Mouse (Mus musculus) kidney, postnatal 14 days (tissue): Measurements from ENCODE around the gene Lrrc8e.
A peak's percentile ranks its signal among the peaks of the same experiment; 100 is the strongest.

Experiments used
- DNase-seq: peaks from one replicate; pipeline ENCODE4 v3.0.0; 2022; ENCODE audit warnings: mixed read lengths

Lrrc8e gene

GRCm38 (mm10) chr8:4226739-4227347 is at the start of gene Lrrc8e:
TSS of gene Lrrc8e (plus strand) at chr8:4226827.
- DNase-seq: no peak

GRCm38 (mm10) chr8:4183409-4183808 is 43.2 kb upstream of the Lrrc8e start:
- no peak for DNase-seq

- no peak for DNase-seq
Observed at GRCm38 (mm10) chr8:4186151-4186550, 40.5 kb upstream of the Lrrc8e start.

GRCm38 (mm10) chr8:4188605-4189004 is 38.0 kb upstream of the Lrrc8e start:
- DNase-seq: no peak

DNA sequence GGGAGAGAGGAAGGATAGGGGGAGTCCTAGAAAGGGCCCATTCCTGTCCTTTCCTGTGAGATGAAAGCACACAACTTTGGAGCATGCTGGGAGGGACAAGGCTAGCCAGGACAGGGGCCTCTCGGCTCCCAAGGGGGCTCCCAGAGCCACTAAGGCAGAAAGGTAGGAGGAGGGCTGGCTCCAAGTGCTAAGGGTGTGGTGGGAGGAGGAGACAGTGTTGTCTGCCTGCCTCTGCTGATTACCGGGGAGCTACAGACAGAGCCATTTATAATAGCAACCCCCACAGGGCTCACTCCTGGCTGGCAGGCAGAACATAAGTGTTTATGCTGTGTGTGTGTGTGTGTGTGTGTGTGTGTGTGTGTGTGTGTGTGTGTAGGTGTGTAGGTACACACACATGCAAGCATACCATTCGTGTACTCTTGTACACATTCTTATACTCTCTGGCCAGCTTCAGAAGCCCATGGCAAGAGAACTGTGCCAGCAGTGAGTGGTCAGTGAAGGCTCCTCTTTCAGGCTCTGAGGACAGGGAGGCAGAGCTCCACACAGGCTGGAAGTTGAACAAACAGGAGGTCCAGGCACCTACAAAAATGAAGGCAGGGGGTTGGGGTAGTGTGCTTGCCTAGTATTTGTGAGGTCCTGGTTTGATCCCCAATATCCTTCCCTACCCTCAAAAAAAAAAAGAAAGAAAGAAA is 37.5 kb upstream of the Lrrc8e start:
- DNase-seq: no peak

GRCm38 (mm10) chr8:4192305-4192704 is 34.3 kb upstream of the Lrrc8e start:
- DNase-seq: no peak

DNA sequence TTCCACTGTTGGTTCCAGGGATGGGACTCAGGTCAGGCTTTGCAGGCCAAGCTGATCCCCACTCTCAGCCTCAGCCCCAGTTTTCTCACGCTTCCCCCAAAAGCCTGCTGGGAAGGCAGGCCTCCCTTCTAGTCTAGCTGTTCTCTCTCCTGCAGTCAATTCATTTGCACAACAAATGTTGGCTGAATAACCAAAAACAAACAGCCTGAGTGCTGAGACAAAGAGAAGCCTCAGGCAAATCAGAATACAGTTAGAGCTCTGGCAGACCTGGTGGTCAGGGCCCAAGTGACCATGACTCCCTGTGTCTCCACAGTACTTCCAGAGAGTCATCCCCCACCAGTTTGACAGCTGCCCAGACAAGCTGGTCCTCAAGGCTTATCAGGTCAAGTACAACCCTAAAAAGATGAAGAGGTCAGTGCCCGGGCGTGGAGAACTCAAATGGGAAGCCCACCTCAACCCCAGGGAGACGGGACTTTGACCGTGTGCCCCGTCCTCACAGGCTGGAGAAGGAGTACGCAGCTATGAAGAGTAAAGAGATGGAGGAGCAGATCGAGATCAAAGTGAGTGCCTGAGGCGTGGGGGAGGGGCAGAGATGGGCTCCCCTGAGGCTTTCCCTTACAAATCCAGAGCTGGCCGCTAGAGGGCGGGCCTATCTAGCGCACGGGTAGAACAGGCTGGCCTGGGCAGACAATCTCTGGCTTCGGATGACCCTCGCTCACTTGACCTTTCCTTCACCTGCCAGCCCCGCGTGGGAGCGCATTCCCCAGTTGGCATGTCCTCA is 33.6 kb upstream of the Lrrc8e start:
- peak; percentile 90 for DNase-seq

- DNase-seq: no peak
Observed at GRCm38 (mm10) chr8:4193588-4193894, 33.1 kb upstream of the Lrrc8e start.

DNA sequence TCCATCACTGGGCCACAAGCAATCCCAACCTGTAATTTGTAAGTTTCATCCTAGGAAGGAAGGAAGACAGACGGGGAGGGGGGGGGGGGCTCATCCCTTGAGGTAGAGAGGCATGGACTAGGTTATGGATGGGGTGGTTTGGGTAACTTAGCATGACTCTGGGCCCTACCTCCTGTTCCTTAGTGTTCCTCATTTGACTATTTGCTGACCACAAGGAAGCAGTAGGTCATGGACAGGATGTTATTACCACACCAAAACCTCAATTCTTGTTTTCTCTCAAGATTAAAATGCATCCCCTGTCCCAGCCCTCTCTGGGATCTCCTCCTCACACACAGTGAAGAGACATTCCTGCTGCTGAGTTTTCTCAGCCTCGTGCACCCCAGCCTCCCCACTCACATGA is 25.3 kb upstream of the Lrrc8e start:
- no peak for DNase-seq

DNA sequence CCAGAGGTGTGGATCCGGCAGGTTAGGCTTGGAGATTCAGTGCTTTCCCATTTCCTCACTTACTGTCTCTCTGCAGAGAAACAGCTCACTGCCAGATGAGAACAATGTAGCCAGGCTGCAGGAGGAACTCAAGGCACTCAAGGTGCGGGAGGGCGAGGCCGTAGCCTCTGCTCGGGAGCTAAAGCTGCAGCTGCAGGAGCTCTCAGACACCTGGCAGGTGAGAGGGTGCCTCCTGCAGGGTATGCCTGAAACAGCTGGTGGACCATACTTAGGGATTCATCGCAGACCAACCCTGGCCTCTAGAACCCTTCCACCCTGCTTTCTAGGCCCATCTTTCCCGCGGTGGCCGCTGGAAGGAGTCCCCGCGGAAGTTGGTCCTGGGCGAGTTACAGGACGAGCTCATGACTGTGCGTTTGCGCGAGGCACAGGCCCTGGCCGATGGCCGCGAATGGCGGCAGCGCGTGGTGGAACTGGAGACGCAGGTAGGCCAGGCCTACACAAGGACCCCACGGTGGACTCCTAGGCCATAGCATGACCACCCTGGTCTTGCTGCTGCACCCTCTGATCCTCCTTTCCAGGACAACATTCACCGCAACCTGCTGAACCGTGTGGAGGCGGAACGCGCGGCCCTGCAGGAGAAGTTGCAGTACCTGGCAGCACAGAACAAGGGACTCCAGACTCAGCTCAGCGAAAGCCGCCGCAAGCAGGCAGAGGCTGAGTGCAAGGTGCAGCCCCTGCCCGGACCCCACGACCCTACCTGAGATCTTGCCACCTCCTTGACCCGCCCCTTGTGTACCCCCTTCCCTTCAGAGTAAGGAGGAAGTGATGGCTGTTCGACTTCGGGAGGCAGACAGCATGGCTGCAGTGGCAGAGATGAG is 21.1 kb upstream of the Lrrc8e start:
- no peak for DNase-seq

DNA sequence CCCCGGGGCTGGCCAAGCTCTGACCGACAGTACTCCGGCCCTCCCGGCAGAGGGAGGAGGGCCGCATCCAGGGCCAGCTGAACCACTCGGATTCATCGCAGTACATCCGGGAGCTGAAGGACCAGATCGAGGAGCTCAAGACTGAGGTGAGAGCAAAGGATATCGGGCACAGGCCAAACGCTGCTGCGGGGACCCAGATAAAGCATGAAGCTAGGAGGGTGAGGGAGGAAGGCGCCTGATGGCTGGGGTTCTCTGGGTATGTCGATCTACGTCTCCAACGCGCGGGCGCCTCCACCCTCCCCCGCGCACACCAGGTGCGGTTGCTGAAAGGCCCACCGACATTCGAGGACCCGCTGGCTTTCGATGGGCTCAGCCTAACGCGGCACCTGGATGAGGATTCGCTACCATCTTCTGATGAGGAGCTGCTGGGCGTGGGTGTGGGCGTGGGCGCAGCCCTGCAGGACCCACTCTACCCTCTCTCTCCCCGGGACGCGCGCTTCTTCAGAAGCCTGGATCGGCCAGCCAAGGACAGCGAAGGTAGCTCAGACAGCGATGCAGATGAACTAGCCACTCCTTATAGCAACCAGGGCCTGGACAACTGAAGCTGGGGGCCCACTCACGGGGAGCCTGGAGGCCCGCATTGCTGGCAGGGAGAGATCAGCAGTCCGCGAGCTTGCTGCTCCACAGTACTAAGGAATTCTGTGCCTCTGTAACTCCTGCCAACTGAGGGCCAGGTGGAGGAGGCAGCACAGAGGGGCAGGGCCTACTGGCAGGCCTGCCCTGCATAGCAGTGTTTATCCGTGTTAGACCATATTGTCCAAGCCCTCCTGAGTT is 20.2 kb upstream of the Lrrc8e start:
- no peak for DNase-seq

DNA sequence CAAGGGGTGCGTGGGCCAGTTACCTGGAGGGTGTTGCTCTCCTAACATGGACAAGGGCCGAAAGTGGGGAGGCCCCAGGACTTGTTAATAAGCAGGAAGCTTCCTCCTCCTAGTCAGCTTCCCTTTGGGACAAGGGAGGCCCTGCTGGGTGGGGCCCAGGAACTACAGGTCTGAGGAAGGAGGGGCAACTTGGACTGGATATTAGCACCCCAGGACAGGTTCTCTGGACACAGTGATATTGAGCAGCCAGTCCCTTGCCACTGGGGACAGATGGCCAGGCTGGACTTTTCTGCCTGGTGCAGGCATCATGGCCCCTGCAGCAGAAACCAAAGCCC is 19.6 kb upstream of the Lrrc8e start:
- no peak for DNase-seq

DNA sequence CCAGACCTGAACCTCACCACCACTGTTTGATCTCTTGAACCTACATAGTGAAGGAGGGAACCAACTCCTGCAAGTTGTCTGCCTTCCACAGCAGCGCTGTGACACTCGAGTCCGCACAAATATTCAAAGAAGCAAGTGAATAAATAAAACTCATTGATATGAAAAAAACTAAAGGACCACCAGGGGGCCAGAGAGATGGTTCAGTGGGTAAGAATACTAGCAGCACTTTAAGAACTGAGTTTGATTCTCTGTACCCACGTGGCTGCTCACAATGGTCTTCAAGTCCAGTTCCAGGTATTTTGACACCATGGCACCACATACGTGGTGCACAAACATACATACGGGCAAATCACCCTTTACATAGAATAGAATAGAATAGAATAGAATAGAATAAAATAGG is 15.5 kb upstream of the Lrrc8e start:
- no peak for DNase-seq

GRCm38 (mm10) chr8:4212809-4213209 is 13.8 kb upstream of the Lrrc8e start:
- DNase-seq: peak; percentile 15

DNA sequence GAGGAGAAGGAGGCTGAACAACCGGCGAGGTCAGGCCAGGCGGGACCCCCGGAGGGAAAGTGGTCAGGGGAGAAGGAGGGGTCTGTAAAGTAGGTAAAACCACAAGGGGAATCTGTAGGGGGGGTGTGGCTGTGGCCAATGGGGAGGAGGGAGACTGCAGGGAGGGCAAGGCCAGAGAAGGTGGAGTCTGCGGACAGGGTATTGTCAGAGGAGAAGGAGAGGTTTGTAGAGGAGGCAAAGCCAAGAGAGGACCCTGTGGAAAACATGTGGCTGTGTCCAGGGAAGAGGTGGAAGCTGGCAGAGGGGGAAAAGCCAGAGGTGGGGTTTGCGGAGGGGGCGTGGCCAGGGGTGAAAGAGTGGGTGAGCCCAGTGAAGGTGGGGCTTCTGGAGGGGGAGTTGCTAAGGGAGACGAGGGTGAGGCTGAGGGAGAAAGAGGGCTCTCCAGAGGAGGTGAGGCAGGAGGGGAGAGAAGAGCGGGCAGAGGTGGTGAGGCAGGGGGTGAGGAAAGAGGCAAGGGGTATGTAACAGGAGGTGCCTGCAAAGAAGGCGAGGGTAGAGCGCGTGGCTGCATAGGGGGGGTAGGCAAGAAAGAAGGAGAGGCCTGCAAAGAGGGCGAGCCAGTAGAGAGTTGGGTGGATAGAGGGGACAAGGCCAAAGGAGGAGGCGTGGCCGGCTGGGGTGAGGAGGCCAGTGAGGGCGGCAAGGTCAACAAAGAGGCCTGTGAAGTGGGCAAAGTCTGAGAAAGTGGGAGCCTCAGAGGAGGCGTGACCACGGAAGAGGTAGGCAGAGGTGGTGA is 13.2 kb upstream of the Lrrc8e start:
- DNase-seq: peak; percentile 51

GRCm38 (mm10) chr8:4214006-4214980 is 12.3 kb upstream of the Lrrc8e start:
- peak; percentile 39 for DNase-seq

- no peak for DNase-seq
Observed at GRCm38 (mm10) chr8:4216296-4216695, 10.3 kb upstream of the Lrrc8e start.

GRCm38 (mm10) chr8:4216791-4217621 is 9.6 kb upstream of the Lrrc8e start, which contains the start of gene Prr36:
TSS of gene Prr36 (minus strand) at chr8:4217459.
- DNase-seq: no peak

DNA sequence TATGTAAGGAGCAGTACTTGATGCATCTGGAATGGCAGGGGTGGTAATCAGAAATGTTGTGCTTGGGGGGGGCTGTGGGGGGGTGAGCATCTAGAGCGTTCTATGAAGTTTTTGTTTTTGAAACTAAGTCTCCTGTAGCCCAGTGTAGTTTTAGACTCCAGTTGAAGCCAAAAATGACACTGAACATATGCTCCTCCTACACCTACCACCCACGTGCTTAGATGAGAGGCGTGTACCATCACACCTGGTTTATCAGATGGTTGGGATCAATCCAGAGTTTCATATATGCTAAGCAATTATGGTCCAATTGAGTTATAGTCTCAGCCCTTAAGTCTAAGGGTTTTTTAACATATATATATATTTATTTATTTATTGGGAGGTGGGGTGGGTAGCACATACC is 7.0 kb upstream of the Lrrc8e start:
- DNase-seq: no peak
